ENCODE assay signal across 8 mouse cellular contexts in the genomic region with DNA sequence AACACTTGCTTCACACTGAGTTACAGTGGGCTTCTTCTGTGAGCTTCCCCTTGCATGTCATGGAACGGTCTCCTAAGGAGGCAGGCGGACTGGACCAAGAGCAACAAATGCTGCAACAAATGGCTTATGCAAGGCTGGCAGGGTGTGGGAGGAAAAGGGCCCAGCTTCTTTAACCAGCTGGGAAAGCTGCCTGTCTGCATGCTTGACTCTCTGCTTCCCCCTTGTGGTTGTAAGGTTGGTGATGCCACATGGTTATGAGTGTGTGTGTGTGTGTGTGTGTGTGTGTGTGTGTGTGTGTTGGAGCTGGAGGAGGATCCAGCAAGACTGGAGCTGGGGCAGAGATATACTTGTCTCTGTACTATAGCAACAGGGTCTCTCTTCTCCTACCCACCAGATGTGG. TPM values are rescaled to one million over a fixed set of nuclear protein-coding genes. Genes with fewer than 3 reads are reported as not detected.
DNase-seq lines count a peak whose midpoint lies in the region; ATAC-seq and TF ChIP-seq lines count a peak whose summit lies in the region.

No protein-coding gene starts in this region.

- H3K4me2 ChIP-seq in heart, embryonic 14.5 days (ENCODE audit: low read length) = peak overlapping the region; percentile 35
- no peak overlapping the region for H3K4me2 ChIP-seq in liver, embryonic 14.5 days (ENCODE audit: low read depth)

- peak; percentile 97 for TF ChIP-seq CTCF in liver, embryonic 14.5 days (IDR thresholded peaks at IDR 0.05; ENCODE audit: low read depth)

- ATAC-seq in heart, embryonic 14.5 days (ENCODE audit: insufficient number of reproducible peaks, insufficient read depth, low FRiP score, low read depth) = no peak
- peak; percentile 21; the same call in 1 of the 2 replicates for ATAC-seq in liver, embryonic 14.5 days (ENCODE audit: insufficient read depth)

- H3K4me3 ChIP-seq in forebrain, embryonic 10.5 days = no peak overlapping the region
- no peak overlapping the region for H3K4me3 ChIP-seq in heart, embryonic 14.5 days (ENCODE audit: control insufficient read depth in 1 of 2, insufficient read depth in 1 of 2, low read depth in 1 of 2, low read length in 2 of 2)
- no peak overlapping the region for H3K4me3 ChIP-seq in liver, embryonic 14.5 days (ENCODE audit: insufficient read depth in 1 of 2, low read depth in 2 of 2, low read length in 2 of 2)

- 24% methylated on average over 2 of the region's 2 CpGs for WGBS in forebrain, embryonic 10.5 days
- WGBS in heart, embryonic 14.5 days = 9% methylated on average over 2 of the region's 2 CpGs
- WGBS in liver, embryonic 14.5 days (ENCODE audit: insufficient replicate concordance) = 11% methylated on average over 2 of the region's 2 CpGs

- H3K27ac ChIP-seq in forebrain, embryonic 10.5 days = peak overlapping the region; percentile 59
- peak overlapping the region; percentile 57 to 59 for H3K27ac ChIP-seq in heart, embryonic 14.5 days (replicated peaks in 1 of 2; ENCODE audit: control insufficient read depth in 1 of 2, insufficient read depth in 1 of 2, low read depth in 2 of 2, low read length in 2 of 2)
- no peak overlapping the region for H3K27ac ChIP-seq in liver, embryonic 14.5 days

- H3K9ac ChIP-seq in heart, embryonic 14.5 days (ENCODE audit: low read length) = peak overlapping the region; percentile 44; the same call in 1 of the 2 replicates
- H3K9ac ChIP-seq in liver, embryonic 14.5 days (replicated peaks) = no peak overlapping the region

- H3K27me3 ChIP-seq in forebrain, embryonic 10.5 days (ENCODE audit: poor library complexity, severe bottlenecking) = no peaks in the 10 kb centered on the region
- H3K27me3 ChIP-seq in heart, embryonic 14.5 days (ENCODE audit: control insufficient read depth, insufficient read depth, low read length) = no peaks in the 10 kb centered on the region
- no peaks in the 10 kb centered on the region for H3K27me3 ChIP-seq in liver, embryonic 14.5 days (ENCODE audit: control insufficient read depth, insufficient read depth, low read length)

- no peaks in the 10 kb centered on the region for H3K9me3 ChIP-seq in forebrain, embryonic 10.5 days
- H3K9me3 ChIP-seq in heart, embryonic 14.5 days (ENCODE audit: control insufficient read depth, low read length) = no peaks in the 10 kb centered on the region
- no peaks in the 10 kb centered on the region for H3K9me3 ChIP-seq in liver, embryonic 14.5 days (ENCODE audit: control insufficient read depth, low read length)

- H3K4me1 ChIP-seq in forebrain, embryonic 10.5 days = peaks cover 43% of the 10 kb centered on the region
- peaks cover 7 to 9% of the 10 kb centered on the region in 2 experiments; a peak in 3 of 4 replicates for H3K4me1 ChIP-seq in heart, embryonic 14.5 days (ENCODE audit: control insufficient read depth in 2 of 2, insufficient read depth in 2 of 2, low read length in 2 of 2)
- H3K4me1 ChIP-seq in liver, embryonic 14.5 days (replicated peaks; ENCODE audit: control insufficient read depth in 2 of 2, insufficient read depth in 2 of 2, low read length in 1 of 2) = peaks cover 0 to 8% of the 10 kb centered on the region in 2 experiments; a peak in 2 of 4 replicates

- TF ChIP-seq EP300 in liver, embryonic 14.5 days (IDR thresholded peaks at IDR 0.05; ENCODE audit: low read depth) = no peak

- DNase-seq in ES-CJ7 (ENCODE audit: low read depth, low spot score) = peak; percentile 92
- DNase-seq in brain, adult 2 months (ENCODE audit: low read depth, low spot score) = peak; percentile 95
- DNase-seq in forebrain, embryonic 10.5 days (ENCODE audit: extremely low spot score, low spot score) = peak; percentile 78
- peak; percentile 85 to 90 for DNase-seq in kidney, postnatal 4 days
- DNase-seq in liver, embryonic 14.5 days (ENCODE audit: low read depth in 3 of 3, low spot score in 3 of 3) = peak; percentile 42 to 46 (median 45)
- DNase-seq in retina, adult 2 months (ENCODE audit: low read depth, low spot score) = peak; percentile 79
- DNase-seq in thymus, postnatal 25 days = peak; percentile 68

- H3K36me3 ChIP-seq in forebrain, embryonic 10.5 days (replicated peaks) = no peaks in the 10 kb centered on the region
- H3K36me3 ChIP-seq in heart, embryonic 14.5 days (ENCODE audit: control insufficient read depth, insufficient read depth, low read length) = no peaks in the 10 kb centered on the region
- no peaks in the 10 kb centered on the region for H3K36me3 ChIP-seq in liver, embryonic 14.5 days (replicated peaks; ENCODE audit: control insufficient read depth, insufficient read depth, low read depth)

RNA-seq across cellular contexts. Expression of a gene that starts 23.1 kb away (rescaled TPM):
- 0.49 and 0.81 TPM in 2 replicates for polyA plus RNA-seq in forebrain, embryonic 10.5 days (2016; fragmentation: Nextera tagmentation; extraction: Ambion mirVana)
- polyA plus RNA-seq in heart, embryonic 14.5 days (2014; fragmentation: Nextera tagmentation; extraction: Ambion mirVana) = 0.11 and 0.19 TPM in 2 replicates
- polyA plus RNA-seq in liver, embryonic 14.5 days (2012; rRNA removed) = 0.36 and 0.42 TPM in 2 replicates
- 0.09 and 0.33 TPM in 2 replicates for polyA plus RNA-seq in liver, embryonic 14.5 days (2014; fragmentation: Nextera tagmentation; extraction: Ambion mirVana)

RNA-seq across cellular contexts. Expression of a gene that starts 24.9 kb away (rescaled TPM):
- 364 and 368 TPM in 2 replicates for polyA plus RNA-seq in forebrain, embryonic 10.5 days (2016; fragmentation: Nextera tagmentation; extraction: Ambion mirVana)
- 315 and 373 TPM in 2 replicates for polyA plus RNA-seq in heart, embryonic 14.5 days (2014; fragmentation: Nextera tagmentation; extraction: Ambion mirVana)
- polyA plus RNA-seq in liver, embryonic 14.5 days (2012; rRNA removed) = 60.6 and 71.4 TPM in 2 replicates
- 115 and 123 TPM in 2 replicates for polyA plus RNA-seq in liver, embryonic 14.5 days (2014; fragmentation: Nextera tagmentation; extraction: Ambion mirVana)

RNA-seq across cellular contexts. Expression of a gene that starts 42.0 kb away (rescaled TPM):
- 366 and 373 TPM in 2 replicates for polyA plus RNA-seq in forebrain, embryonic 10.5 days (2016; fragmentation: Nextera tagmentation; extraction: Ambion mirVana)
- 169 and 174 TPM in 2 replicates for polyA plus RNA-seq in heart, embryonic 14.5 days (2014; fragmentation: Nextera tagmentation; extraction: Ambion mirVana)
- polyA plus RNA-seq in liver, embryonic 14.5 days (2012; rRNA removed) = 57.7 and 108 TPM in 2 replicates
- polyA plus RNA-seq in liver, embryonic 14.5 days (2014; fragmentation: Nextera tagmentation; extraction: Ambion mirVana) = 197 and 214 TPM in 2 replicates

Comparison
In these comparisons a context has a peak if more than half of its experiments do, and no peak if none do; other contexts are left out.
1. DNase-seq: peak in every context shown above with its lines; median percentile 95 in brain, adult 2 months; 92 in ES-CJ7; 88 in kidney, postnatal 4 days; 79 in retina, adult 2 months; 78 in forebrain, embryonic 10.5 days; 68 in thymus, postnatal 25 days; 45 in liver, embryonic 14.5 days.